8 mouse cellular contexts compared by ENCODE assay signal in genomic region chr17:14371606-14372005, GRCm38 (mm10).
DNase-seq lines count a peak whose midpoint lies in the region; ATAC-seq lines count a peak whose summit lies in the region.

No protein-coding gene starts in this region.

- no peak overlapping the region for H3K9ac ChIP-seq in forebrain, embryonic 11.5 days (ENCODE audit: low read length)

- no peak overlapping the region for H3K4me3 ChIP-seq in forebrain, embryonic 11.5 days (ENCODE audit: low read depth, low read length)

- no peak overlapping the region for H3K27ac ChIP-seq in forebrain, embryonic 11.5 days (ENCODE audit: low read depth, low read length)

- 84% methylated on average over 6 of the region's 6 CpGs for WGBS in forebrain, embryonic 11.5 days

- H3K9me3 ChIP-seq in forebrain, embryonic 11.5 days (ENCODE audit: control insufficient read depth, low read length) = no peaks in the 10 kb centered on the region

- no peaks in the 10 kb centered on the region for H3K4me1 ChIP-seq in forebrain, embryonic 11.5 days (replicated peaks; ENCODE audit: control insufficient read depth, insufficient read depth, low read length)

- peak; percentile 29 to 60 for DNase-seq in heart, adult 9 months (ENCODE audit: low spot score in 2 of 2)
- DNase-seq in heart, postnatal 4 days = no peak
- peak; percentile 24 for DNase-seq in adrenal gland, postnatal 10 days
- peak; percentile 64 for DNase-seq in kidney, adult 18-20 months
- peak; percentile 57 to 75 for DNase-seq in lung, adult 18-20 months
- no peak for DNase-seq in forebrain, embryonic 11.5 days (ENCODE audit: low spot score)
- no peak for DNase-seq in spleen, postnatal 4 days (ENCODE audit: low spot score in 2 of 2)
- DNase-seq in frontal cortex, postnatal 14 days (ENCODE audit: low spot score in 2 of 2) = no peak

- H3K36me3 ChIP-seq in forebrain, embryonic 11.5 days (ENCODE audit: control insufficient read depth, insufficient read depth, low read length) = no peaks in the 10 kb centered on the region

- no peak for ATAC-seq in forebrain, embryonic 11.5 days (replicated peaks; ENCODE audit: low FRiP score)

- no peak overlapping the region for H3K4me2 ChIP-seq in forebrain, embryonic 11.5 days (ENCODE audit: low read depth, low read length, severe bottlenecking)

- no peaks in the 10 kb centered on the region for H3K27me3 ChIP-seq in forebrain, embryonic 11.5 days (ENCODE audit: control insufficient read depth, insufficient read depth, low read length)

Comparison
In these comparisons a context has a peak if more than half of its experiments do, and no peak if none do; other contexts are left out.
1. DNase-seq: peak in heart, adult 9 months (2 of 2), adrenal gland, postnatal 10 days (single experiment), kidney, adult 18-20 months (single experiment) and lung, adult 18-20 months (2 of 2); none in heart, postnatal 4 days (single experiment), forebrain, embryonic 11.5 days (single experiment), spleen, postnatal 4 days (0 of 2) and frontal cortex, postnatal 14 days (0 of 2).